Mouse (Mus musculus) liver, embryonic 14.5 days (tissue): ENCODE measurements around the gene Dlgap1.

Source experiments
- CTCF ChIP-seq: IDR thresholded peaks from 2 replicates; pipeline ENCODE4 v1.5.1; 2016; ENCODE audit warnings: antibody characterized with exemption, low read depth, control low read depth
- EP300 ChIP-seq: IDR thresholded peaks from 2 replicates; pipeline ENCODE4 v1.6.1; 2016; ENCODE audit warnings: antibody characterized with exemption, low read depth

- no peak for TF ChIP-seq CTCF
- no peak for TF ChIP-seq EP300
Observed at GRCm38 (mm10) chr17:70308364-70309231, 339.7 kb downstream of the Dlgap1 start.
